Mouse (Mus musculus) adrenal gland (tissue): Measurements from ENCODE around the gene Spock1.

ENCODE experiments used
- intact Hi-C: fragments of 180-260 bp; cut with DNase I; formaldehyde crosslinking; loops from one replicate; pipeline ENCODE4 v1.15.1; 2025

The Spock1 gene

DNA sequence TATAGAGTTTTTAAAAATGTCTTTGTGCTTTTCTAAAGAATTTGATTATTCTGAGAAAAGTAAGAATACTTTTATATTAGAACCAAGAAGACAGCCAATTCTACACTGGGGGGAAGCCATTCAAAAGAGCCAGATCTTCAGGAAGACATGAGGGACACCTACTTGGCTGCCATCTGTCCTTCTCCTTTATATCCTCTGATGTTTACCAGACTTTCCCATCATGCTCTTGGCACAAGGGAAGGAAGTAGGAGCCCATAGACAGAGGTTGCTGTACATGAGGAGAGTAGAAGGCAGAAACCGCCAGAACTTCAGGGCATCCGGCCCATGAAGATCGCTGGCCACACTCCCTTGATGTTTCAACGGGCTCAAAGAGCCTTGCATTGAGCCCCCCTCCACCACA lies 173.6 kb downstream of the Spock1 start:
- intact Hi-C loops: no loop called here

- intact Hi-C loops: no loop called here
These were observed 174.6 kb downstream of the Spock1 start for GRCm38 (mm10) chr13:57733521-57733920.

DNA sequence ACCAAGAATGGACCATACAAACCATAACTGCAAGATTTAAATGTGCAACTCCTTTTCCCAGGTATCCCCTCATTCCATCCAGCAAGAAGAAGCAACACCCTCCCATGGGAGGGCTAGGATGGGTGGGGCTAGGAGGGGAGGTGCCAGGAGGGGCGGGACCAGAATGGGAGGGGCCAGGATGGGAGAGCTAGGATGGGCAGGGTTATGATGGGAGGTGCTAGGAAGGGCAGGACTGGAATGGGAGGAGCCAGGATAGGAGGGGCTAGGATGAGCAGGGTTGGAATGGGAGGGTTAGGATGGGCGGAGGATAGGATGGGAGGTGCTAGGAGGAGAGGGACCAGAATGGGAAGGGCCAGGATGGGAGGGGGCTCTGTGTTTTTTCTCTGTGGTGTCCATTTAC lies 175.9 kb downstream of the Spock1 start:
- intact Hi-C loops: no loop called here

- intact Hi-C loops: no loop called here
These were observed 180.4 kb downstream of the Spock1 start for GRCm38 (mm10) chr13:57727716-57728115.

GRCm38 (mm10) chr13:57726654-57727053 lies 181.5 kb downstream of the Spock1 start:
- intact Hi-C loops: no loop called here

GRCm38 (mm10) chr13:57722329-57722936 lies 185.7 kb downstream of the Spock1 start:
- intact Hi-C loops: no loop called here

- intact Hi-C loops: no loop called here
These were observed 186.4 kb downstream of the Spock1 start for GRCm38 (mm10) chr13:57721524-57722279.

DNA sequence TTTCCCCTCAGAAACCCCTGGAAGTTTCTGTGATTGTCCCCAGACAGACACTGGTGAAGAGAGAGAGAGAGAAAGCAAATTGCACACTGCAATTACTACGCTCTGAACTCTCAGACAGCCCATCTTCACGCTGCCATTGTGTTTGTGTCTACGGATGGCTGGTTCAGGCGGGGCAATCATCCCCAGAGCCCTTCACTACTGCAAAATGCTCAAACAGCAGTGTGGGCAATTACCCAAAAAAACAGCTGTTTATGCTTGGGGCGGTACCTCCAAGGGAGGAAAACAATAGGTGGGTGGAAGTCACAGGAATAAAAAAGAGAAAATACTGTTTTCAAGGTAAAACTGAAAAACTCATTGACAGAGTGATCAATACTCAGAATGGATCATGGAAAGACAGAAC lies 190.0 kb downstream of the Spock1 start:
- intact Hi-C loops: no loop called here

- intact Hi-C loops: no loop called here
These were observed 195.2 kb downstream of the Spock1 start for GRCm38 (mm10) chr13:57712910-57713309.

GRCm38 (mm10) chr13:57708425-57708824 lies 199.7 kb downstream of the Spock1 start:
- intact Hi-C loops: no loop called here

- intact Hi-C loops: no loop called here
These were observed 205.2 kb downstream of the Spock1 start for GRCm38 (mm10) chr13:57702966-57703365.

DNA sequence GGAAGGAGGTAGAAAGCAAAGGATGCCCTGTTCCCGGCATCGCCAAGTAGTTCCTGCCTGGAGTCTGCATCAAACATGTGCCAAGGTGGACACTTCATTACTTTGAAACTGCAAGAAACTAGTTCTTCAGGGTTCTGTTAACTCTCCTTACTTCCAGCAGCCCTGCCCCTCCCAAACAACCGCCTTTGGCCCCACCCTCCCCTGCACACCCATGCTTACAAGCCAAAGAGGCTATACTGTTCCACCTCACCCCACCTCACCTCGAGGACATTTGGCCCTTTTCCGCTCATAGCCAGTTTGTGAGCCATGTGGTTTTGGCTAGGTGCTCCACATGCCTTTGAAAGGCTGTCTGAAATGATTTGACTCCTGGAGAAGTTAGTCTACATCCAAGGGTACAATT lies 211.4 kb downstream of the Spock1 start:
- intact Hi-C loops: no loop called here

- intact Hi-C loops: no loop called here
These were observed 219.2 kb downstream of the Spock1 start for GRCm38 (mm10) chr13:57688926-57689325.

GRCm38 (mm10) chr13:57686437-57686836 lies 221.7 kb downstream of the Spock1 start:
- intact Hi-C loops: no loop called here

GRCm38 (mm10) chr13:57685201-57685600 lies 222.9 kb downstream of the Spock1 start:
- intact Hi-C loops: no loop called here

- intact Hi-C loops: no loop called here
These were observed 228.5 kb downstream of the Spock1 start for GRCm38 (mm10) chr13:57679591-57679990.

- intact Hi-C loops: no loop called here
These were observed 231.3 kb downstream of the Spock1 start for GRCm38 (mm10) chr13:57676820-57677219.

DNA sequence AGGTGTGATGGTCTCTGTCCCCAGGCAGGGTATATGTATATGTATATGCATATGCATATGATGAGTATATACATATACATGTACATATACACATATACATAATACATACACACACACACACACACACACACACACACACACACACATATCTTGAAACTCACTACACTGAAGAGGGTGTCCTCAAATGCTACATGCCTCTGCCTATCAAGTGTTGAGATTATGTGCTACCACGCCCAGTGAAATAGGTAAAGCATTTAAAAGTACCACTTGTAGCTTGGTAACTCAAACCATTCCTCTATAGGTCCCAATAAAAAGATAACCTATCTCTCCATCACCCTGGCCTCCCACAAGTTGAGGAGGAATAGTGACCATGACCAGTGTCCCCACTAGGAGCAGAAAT lies 234.7 kb downstream of the Spock1 start:
- intact Hi-C loops: no loop called here

DNA sequence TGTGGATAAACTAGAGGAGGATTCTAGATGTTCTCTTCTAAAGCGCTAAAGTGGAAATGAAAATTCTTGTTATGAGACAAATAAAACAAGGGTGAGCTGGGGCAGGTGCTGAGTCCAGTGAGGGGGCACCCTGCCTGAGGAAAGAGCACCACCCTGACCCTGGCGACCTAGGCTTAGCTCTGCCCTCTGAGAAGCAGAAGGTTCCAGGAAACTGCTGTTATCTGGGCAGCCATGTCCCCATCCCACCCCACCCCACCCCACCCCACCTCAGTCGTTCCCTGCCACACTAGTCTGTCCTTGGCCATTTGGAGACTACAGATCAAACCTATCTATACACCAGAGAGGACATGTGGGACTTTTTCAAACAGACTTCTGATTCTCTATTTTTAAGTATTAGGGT lies 235.4 kb downstream of the Spock1 start:
- intact Hi-C loops: no loop called here

DNA sequence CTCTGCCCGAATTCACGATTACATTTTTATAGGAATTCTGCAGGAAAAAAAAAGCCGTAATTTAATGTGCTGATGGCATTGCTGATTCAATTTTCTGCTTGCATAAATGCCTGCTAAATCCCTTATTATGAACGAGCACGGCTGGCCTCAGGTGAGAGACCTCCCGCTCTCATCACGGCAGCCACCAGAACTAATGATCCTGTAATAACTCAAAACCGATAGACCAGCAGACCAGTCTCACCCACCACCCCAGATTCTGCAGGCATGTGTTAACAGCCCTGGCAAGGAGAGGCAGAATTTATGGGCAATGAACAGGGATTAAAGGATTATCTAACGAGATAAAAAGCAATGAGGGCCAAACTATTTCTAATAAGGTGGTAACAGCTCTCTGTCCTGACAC lies 236.2 kb downstream of the Spock1 start:
- intact Hi-C loops: no loop called here

GRCm38 (mm10) chr13:57671322-57671721 lies 236.8 kb downstream of the Spock1 start:
- intact Hi-C loops: no loop called here

DNA sequence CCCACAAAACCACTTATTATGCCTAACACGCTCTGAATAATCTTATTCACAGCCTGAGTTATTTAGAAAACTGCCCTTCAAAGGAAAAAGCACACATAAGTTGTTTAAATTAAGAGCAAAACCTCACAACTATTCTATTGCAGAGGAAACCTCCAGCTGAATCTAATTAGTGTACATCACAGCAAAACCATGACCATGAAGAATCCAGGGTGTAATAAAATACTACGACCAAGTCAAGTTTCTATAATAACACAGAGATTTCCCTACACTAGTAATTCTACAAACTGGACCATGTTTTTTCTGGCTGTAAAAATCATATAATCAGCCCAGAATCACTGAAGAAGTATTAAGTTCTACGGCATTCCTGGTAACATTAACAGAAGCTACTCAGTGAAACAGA lies 240.5 kb downstream of the Spock1 start:
- intact Hi-C loops: no loop called here

GRCm38 (mm10) chr13:57666173-57666842 lies 241.8 kb downstream of the Spock1 start:
- intact Hi-C loops: no loop called here
